Mouse (Mus musculus) stomach, embryonic 16.5 days (tissue): ENCODE data around the gene Fam89b. TPM values are rescaled to one million over a fixed set of nuclear protein-coding genes. Genes with fewer than 3 reads are reported as not detected.

ENCODE experiments used
- ATAC-seq: fragments of 200-750 bp; cut with Nextera tagmentation; 2 replicates; pipeline ENCODE4 v1.8.0; 2017; ENCODE audit warnings: moderate number of reproducible peaks, moderate TSS enrichment; ENCODE audit not compliant: insufficient read depth, low FRiP score
- H3K27ac ChIP-seq: fragments of 300-500 bp; sonication (generic); 2 replicates; pipeline ENCODE4 v1.5.1; 2014; ENCODE audit warnings: low read length
- H3K27me3 ChIP-seq: fragments of 300-500 bp; sonication (generic); 2 replicates; pipeline ENCODE4 v1.6.1; 2014; ENCODE audit warnings: low read length, control low read depth, mixed read lengths; ENCODE audit not compliant: control insufficient read depth, insufficient read depth
- H3K36me3 ChIP-seq: fragments of 300-500 bp; sonication (generic); 2 replicates; pipeline ENCODE4 v1.6.1; 2014; ENCODE audit warnings: low read length; ENCODE audit not compliant: control insufficient read depth, insufficient read depth
- H3K4me1 ChIP-seq: fragments of 300-500 bp; sonication (generic); 2 replicates; pipeline ENCODE4 v1.6.1; 2014; ENCODE audit warnings: low read length, control low read depth, mixed read lengths; ENCODE audit not compliant: control insufficient read depth, insufficient read depth
- H3K4me2 ChIP-seq: fragments of 300-500 bp; sonication (generic); 2 replicates; pipeline ENCODE4 v1.6.1; 2014; ENCODE audit warnings: low read depth, low read length, mixed read lengths
- H3K4me3 ChIP-seq: fragments of 300-500 bp; sonication (generic); replicated peaks from 2 replicates; pipeline ENCODE4 v1.5.1; 2014; ENCODE audit warnings: mild to moderate bottlenecking, low read length
- H3K9ac ChIP-seq: fragments of 300-500 bp; sonication (generic); 2 replicates; pipeline ENCODE4 v1.6.1; 2014; ENCODE audit warnings: low read length
- H3K9me3 ChIP-seq: fragments of 300-500 bp; sonication (generic); replicated peaks from 2 replicates; pipeline ENCODE4 v1.6.1; 2016; ENCODE audit warnings: low read length, control low read depth; ENCODE audit not compliant: control insufficient read depth
- WGBS: fragments of 180-500 bp; shearing (Covaris S2); extraction: QIAGEN DNeasy Blood & Tissue Kit; methylation state at CpG from one replicate; pipeline ENCODE4 v1.1.7; 2014; 5-methylcytosine and 5-hydroxymethylcytosine counted together
- polyA plus RNA-seq: library from polyadenylated mRNA; unstranded; fragments of >200 nt; fragmentation: Nextera tagmentation; extraction: Ambion mirVana; gene quantifications from 2 replicates; pipeline ENCODE4 v1.2.1, GENCODE M21; 2015

Gene Fam89b
- polyA plus RNA-seq, 1 experiment from 2014 or later, result 64.6 TPM

DNA sequence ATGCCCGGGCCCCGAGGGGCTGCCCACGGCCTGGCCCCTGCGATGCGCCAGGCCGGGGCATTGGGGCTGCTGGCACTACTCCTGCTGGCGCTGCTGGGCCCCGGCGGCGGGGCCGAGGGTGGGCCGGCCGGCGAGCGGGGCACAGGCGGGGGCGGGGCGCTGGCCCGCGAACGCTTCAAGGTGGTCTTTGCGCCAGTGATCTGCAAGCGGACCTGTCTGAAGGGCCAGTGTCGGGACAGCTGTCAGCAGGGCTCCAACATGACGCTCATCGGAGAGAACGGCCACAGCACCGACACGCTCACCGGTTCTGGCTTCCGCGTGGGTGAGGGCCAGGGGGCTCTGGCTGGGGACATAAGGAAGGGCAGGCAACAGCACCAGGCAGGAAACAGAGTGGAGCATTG lies 12.8 kb upstream of the Fam89b start:
- Histone ChIP-seq H3K4me2 (peak overlapping the region; percentile 96), H3K4me3 (peak overlapping the region; percentile 73), H3K36me3 (no peaks in the 10 kb centered on the region), H3K4me1 (peaks cover 29% of the 10 kb centered on the region), H3K9ac (peak overlapping the region; percentile 95), H3K27me3 (no peaks in the 10 kb centered on the region), H3K9me3 (no peaks in the 10 kb centered on the region), H3K27ac (peak overlapping the region; percentile 95)
- 2% methylated on average over 32 of the region's 32 CpGs for WGBS
- ATAC-seq, result peak; percentile 5; the same call in 1 of the 2 replicates

DNA sequence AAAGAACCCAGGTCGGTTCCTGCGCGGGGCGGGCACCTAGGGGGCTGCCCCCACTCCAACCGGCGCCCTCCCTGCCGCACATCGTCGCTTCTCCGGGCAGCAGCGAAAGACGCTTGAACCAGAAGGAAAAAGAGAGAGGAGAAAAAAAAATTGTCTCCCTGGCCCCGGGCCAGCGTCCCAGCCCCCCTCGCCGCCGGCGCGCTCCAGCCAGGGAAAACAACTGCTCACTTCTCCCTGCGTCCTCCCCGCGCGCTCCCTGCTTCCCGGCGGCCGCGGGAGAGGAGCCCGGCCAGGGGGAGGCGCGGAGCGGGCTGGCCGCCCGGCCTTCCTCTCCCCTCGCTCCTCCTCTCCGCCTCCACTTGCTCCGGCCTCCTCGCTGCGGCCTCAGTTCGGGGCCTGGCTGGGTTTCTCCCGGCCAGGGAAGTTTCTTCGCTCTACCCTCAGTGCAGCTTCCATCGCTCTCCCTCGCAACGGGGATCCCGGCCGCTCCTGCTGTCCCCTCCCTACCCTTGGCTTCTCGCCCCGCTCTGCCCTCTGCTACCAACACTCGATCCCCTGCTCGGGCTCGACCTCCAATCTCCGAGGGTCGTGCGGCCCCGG lies 12.3 kb upstream of the Fam89b start:
- Histone ChIP-seq H3K4me3 (peak overlapping the region; percentile 73), H3K4me1 (peaks cover 29% of the 10 kb centered on the region), H3K9me3 (no peaks in the 10 kb centered on the region), H3K4me2 (peak overlapping the region; percentile 96), H3K27me3 (peaks cover 2% of the 10 kb centered on the region; the same call in 1 of the 2 replicates), H3K36me3 (no peaks in the 10 kb centered on the region), H3K27ac (peak overlapping the region; percentile 95), H3K9ac (peak overlapping the region; percentile 95)
- ATAC-seq, result peak; percentile 87
- under 1% methylated on average over 55 of the region's 55 CpGs for WGBS

DNA sequence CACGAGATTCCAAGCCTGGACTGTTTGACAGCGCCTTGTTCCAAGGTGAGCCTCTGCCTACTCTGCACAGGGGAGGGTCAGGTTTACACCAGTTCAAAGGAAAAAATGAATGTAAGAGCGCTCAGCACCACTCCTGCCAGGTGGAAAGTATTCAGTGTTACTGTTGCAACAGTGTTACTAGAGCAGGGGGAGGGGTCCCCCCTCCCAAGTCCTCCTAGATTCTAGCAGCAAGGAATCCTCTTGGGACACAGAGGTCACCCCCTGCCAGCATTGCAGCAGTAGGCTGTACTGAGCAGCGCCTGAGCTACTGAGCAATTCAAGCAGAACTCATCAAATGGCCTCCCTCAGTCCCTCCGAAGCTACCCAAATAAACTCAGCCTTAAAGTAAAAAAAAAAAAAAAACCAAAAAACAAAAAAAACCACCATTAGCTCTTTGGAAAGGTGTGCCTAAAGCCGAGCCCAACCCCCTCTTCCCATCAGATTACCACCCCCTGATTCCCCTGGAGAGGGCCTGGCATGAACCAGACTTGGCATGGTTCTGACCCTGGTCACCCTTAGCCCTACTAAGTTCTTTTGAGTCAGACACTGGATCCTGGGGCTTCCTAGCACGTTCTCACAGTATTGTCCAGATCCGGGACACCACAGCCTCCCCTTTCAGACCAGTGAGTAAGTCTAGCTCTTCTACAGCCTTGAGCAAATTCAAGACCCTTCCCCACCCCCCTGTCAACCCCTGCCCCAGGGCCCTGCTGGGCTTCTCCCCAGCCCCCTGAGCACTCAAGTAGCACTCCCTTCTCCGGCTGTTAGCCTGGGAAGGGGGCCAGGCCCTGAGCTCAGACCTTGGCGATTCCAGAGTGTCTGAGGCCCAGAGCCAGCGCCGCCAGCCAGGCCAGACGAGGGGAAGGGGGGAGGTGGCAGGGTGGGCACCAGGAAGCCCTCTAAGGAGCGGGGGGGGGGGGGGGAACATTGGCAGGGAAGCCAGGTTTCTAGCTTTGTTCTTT lies 11.2 kb upstream of the Fam89b start, which contains the start of gene Ltbp3:
Gene Ltbp3 (plus strand): TSS at position 585 of the 998 bp plus-strand sequence.
- H3K27ac ChIP-seq, result peak within 1 kb of the TSS; percentile 95
- peak; percentile 69 for ATAC-seq
- H3K4me3 ChIP-seq, result peak within 1 kb of the TSS; percentile 73
- peaks cover 22% of the 10 kb centered on the region for H3K4me1 ChIP-seq
- 34% methylated on average over 13 of the region's 14 CpGs for WGBS
- H3K9me3 ChIP-seq, result no peaks in the 10 kb centered on the region
- peak within 1 kb of the TSS; percentile 95 for H3K9ac ChIP-seq
- peak within 1 kb of the TSS; percentile 96 for H3K4me2 ChIP-seq
- peaks cover 4% of the 10 kb centered on the region; the same call in 1 of the 2 replicates for H3K27me3 ChIP-seq
- H3K36me3 ChIP-seq, result no peaks in the 10 kb centered on the region

GRCm38 (mm10) chr19:5739446-5739845 lies 10.0 kb upstream of the Fam89b start:
- H3K4me1 ChIP-seq, result peaks cover 19% of the 10 kb centered on the region
- no peaks in the 10 kb centered on the region for H3K36me3 ChIP-seq
- peaks cover 4% of the 10 kb centered on the region for H3K27me3 ChIP-seq
- no peak overlapping the region for H3K4me3 ChIP-seq
- 50% methylated on average over 2 of the region's 2 CpGs for WGBS
- no peak overlapping the region for H3K4me2 ChIP-seq
- H3K9ac ChIP-seq, result no peak overlapping the region
- H3K9me3 ChIP-seq, result no peaks in the 10 kb centered on the region
- H3K27ac ChIP-seq, result no peak overlapping the region
- ATAC-seq, result no peak

GRCm38 (mm10) chr19:5734325-5734724 lies 4.9 kb upstream of the Fam89b start:
- Histone ChIP-seq H3K4me3 (no peak overlapping the region), H3K36me3 (no peaks in the 10 kb centered on the region), H3K27me3 (peaks cover 4% of the 10 kb centered on the region), H3K9me3 (no peaks in the 10 kb centered on the region), H3K4me2 (no peak overlapping the region), H3K9ac (no peak overlapping the region), H3K27ac (no peak overlapping the region), H3K4me1 (peaks cover 16% of the 10 kb centered on the region)
- no peak for ATAC-seq
- 78% methylated on average over 9 of the region's 9 CpGs for WGBS

DNA sequence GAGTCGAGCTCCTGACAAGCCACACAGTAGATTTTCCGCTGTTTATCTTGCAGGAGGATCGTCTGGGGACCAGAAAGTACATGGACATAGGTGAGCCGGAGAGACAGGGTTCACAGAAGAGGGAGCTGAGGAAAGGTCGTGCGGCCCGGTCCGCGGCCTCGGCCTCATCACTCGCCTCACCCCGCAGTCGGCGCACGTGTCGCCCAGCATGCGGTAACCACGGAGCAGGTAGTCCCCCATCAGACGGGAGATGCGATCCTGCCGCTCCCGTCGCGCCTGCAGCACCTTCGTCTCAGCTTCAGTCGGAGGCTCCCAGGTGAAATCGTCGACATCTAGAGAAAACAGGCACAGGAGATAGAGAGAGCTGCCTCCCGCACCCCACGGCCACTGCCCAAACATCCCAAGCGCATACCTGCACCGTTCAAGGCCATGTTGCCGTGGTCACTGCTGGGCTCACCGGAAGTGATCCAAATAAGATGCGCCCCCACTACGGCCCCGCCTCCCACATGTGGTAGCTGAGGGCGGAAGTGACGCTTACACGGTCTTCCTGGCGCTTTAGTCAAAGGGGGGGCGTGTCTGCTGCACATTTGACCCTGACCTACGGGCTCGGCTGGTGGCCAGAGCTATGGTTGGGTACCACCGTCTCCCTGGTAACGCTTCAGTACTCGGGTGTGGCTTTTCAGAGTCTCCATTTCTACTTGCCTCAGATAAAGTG lies 2.0 kb upstream of the Fam89b start:
- Histone ChIP-seq H3K36me3 (no peaks in the 10 kb centered on the region), H3K4me1 (peaks cover 39% of the 10 kb centered on the region), H3K4me3 (peak overlapping the region; percentile 85), H3K27ac (no peak overlapping the region; the same call in 1 of the 2 replicates), H3K9ac (peak overlapping the region; percentile 88), H3K4me2 (peak overlapping the region; percentile 88), H3K27me3 (no peaks in the 10 kb centered on the region; the same call in none of the 2 replicates), H3K9me3 (no peaks in the 10 kb centered on the region)
- peak; percentile 90 for ATAC-seq
- under 1% methylated on average over 47 of the region's 47 CpGs for WGBS

- Histone ChIP-seq H3K4me2 (peak overlapping the region; percentile 88), H3K27ac (no peak overlapping the region), H3K9ac (peak overlapping the region; percentile 88), H3K36me3 (no peaks in the 10 kb centered on the region), H3K27me3 (no peaks in the 10 kb centered on the region; the same call in none of the 2 replicates), H3K4me1 (peaks cover 44% of the 10 kb centered on the region), H3K9me3 (no peaks in the 10 kb centered on the region), H3K4me3 (peak overlapping the region; percentile 85)
- ATAC-seq, result no peak
- 74% methylated on average over 29 of the region's 29 CpGs for WGBS
Measured at GRCm38 (mm10) chr19:5730314-5731186, 1.1 kb upstream of the Fam89b start.
